Mouse (Mus musculus) cerebellum, adult 2 months (tissue): ENCODE data around the gene Plekhj1.
A peak's percentile ranks its signal among the peaks of the same experiment; 100 is the strongest.

Experiments used
- CTCF ChIP-seq: fragments of 200-500 bp; IDR thresholded peaks from 2 replicates; pipeline ENCODE4 v1.5.1; 2011; ENCODE audit warnings: low read depth, mild to moderate bottlenecking, control low read depth, low read length, moderate library complexity, borderline replicate concordance; ENCODE audit not compliant: insufficient read depth
- POLR2A ChIP-seq: fragments of 200-500 bp; IDR thresholded peaks from 2 replicates; pipeline ENCODE4 v1.6.1; 2011; ENCODE audit warnings: low read length, control low read depth, borderline replicate concordance; ENCODE audit not compliant: insufficient read depth

DNA sequence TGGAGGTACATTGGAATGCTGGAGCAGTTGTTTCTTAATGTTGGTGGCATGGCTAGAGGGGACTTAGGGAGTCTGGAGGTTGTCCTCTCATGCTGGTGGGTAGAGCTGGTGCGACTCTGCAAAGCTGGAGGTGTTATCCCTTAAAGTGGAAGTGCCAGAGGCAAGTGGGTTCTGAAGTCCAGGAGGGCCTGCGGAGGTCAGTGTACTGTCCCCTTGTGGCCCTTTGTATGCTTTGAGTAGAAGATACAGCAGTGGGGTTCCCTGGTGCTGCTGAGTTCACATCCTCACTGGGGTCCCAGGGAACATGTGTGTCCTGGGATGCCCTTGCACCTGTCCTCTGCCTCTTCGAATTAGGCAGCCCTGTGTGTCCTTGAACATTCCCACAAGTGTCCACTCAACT, 42.3 kb downstream of the Plekhj1 start:
- TF ChIP-seq POLR2A (no peak), CTCF (0 out of 2 replicates have a peak, but pooled peaks have one; percentile 4)
